Mouse (Mus musculus) liver, postnatal 0 days (tissue): ENCODE data around the gene Cog7.

Source experiments
- CTCF ChIP-seq: sonication (generic); IDR thresholded peaks from 2 replicates; pipeline ENCODE4 v1.5.1; 2016; ENCODE audit warnings: antibody characterized with exemption, low read depth
- EP300 ChIP-seq: IDR thresholded peaks from 2 replicates; pipeline ENCODE4 v1.6.1; 2016; ENCODE audit warnings: antibody characterized with exemption, low read depth, mild to moderate bottlenecking

DNA sequence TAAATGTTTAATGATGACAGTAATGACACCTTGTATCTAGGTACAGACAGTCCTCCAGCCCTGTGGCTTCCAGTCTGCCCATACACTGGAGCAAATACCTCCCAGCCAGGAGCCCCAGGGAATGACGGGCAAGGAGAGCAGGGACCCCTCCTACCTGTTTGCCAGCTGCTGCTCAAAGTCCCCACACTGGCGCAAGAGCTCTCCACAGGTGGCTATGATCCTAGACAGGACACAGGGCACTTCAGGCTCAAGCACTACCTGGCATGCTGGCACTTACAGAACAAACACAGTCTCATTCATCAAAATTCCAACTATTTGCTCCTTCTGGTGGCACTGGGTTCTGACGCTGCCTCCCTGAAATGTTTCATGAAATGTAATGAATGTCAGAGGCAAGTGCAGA is 40.5 kb downstream of the Cog7 start:
- TF ChIP-seq CTCF (no peak), EP300 (no peak)
